Mouse (Mus musculus): ENCODE data around the gene Ogdh.

GRCm38 (mm10) chr11:6404699-6405566 lies 113.5 kb downstream of the Ogdh start:
- no peak for TF ChIP-seq POLR2A (IDR thresholded peaks at IDR 0.05; ENCODE audit: extremely low read depth, insufficient read depth, low read length)
- TF ChIP-seq CTCF (IDR thresholded peaks at IDR 0.05; ENCODE audit: low read depth, low read length) = no peak
